ENCODE assay signal across 9 mouse cellular contexts in genomic region chr7:16296146-16296545, GRCm38 (mm10). TPM values are rescaled to one million over a fixed set of nuclear protein-coding genes. Genes with fewer than 3 reads are reported as not detected.
DNase-seq lines count a peak whose midpoint lies in the region; ATAC-seq and TF ChIP-seq lines count a peak whose summit lies in the region.
"Had no signal": no experiment of that assay in that cellular context is flagged by ENCODE, and none has a peak within 500 bp of the region (broad histone marks: within the 10 kb centered on the region; RNA-seq: fewer than 3 reads in every experiment).

No protein-coding gene starts in this region.

- intact Hi-C loops in left cerebral cortex, postnatal 14 days (cut with DNase I) = loop anchor here (10.0 kb wide), 2 partner anchors 169 to 319 kb away; partner anchors contain the start of gene Arhgap35

- no peaks in the 10 kb centered on the region for H3K9me3 ChIP-seq in hindbrain, embryonic 10.5 days
- H3K9me3 ChIP-seq in hindbrain, embryonic 11.5 days (ENCODE audit: control insufficient read depth, low read length) = no peaks in the 10 kb centered on the region
- H3K9me3 ChIP-seq in MEL (replicated peaks; ENCODE audit: insufficient read depth, low read length) = no peaks in the 10 kb centered on the region
- peaks cover 4% of the 10 kb centered on the region; the same call in 1 of the 2 replicates for H3K9me3 ChIP-seq in erythroblast, embryonic 14.5 days (ENCODE audit: control insufficient read depth, low read length)
- no peaks in the 10 kb centered on the region for H3K9me3 ChIP-seq in liver, postnatal 0 days (ENCODE audit: low read length)

- TF ChIP-seq POLR2A in MEL (IDR thresholded peaks at IDR 0.05; ENCODE audit: control insufficient read depth in 1 of 2, insufficient read depth in 1 of 2, low read depth in 1 of 2, low read length in 2 of 2, poor library complexity in 1 of 2) = 0 out of 4 replicates have a peak, but pooled peaks of 1 of the 2 experiments have one; percentile 30

- no peak for DNase-seq in hindbrain, embryonic 10.5 days (ENCODE audit: low spot score)
- DNase-seq in hindbrain, embryonic 11.5 days (ENCODE audit: low spot score) = no peak
- peak; percentile 74 for DNase-seq in MEL (ENCODE audit: low read depth, low spot score)
- DNase-seq in liver, postnatal 0 days = peak; percentile 21
- no peak for DNase-seq in T-cell, adult 2 months (ENCODE audit: low spot score)
- DNase-seq in left cerebral cortex, postnatal 14 days (ENCODE audit: low spot score in 2 of 2) = no peak
- no peak for DNase-seq in adrenal gland, postnatal 14 days

- no peaks in the 10 kb centered on the region for H3K36me3 ChIP-seq in hindbrain, embryonic 10.5 days
- no peaks in the 10 kb centered on the region for H3K36me3 ChIP-seq in hindbrain, embryonic 11.5 days (ENCODE audit: control insufficient read depth, insufficient read depth, low read length)
- H3K36me3 ChIP-seq in MEL (ENCODE audit: control insufficient read depth in 1 of 2, insufficient read depth in 2 of 2, low read length in 2 of 2) = peaks cover 0 to 10% of the 10 kb centered on the region in 2 experiments; a peak in 2 of 4 replicates
- H3K36me3 ChIP-seq in erythroblast, embryonic 14.5 days (ENCODE audit: control insufficient read depth) = no peaks in the 10 kb centered on the region
- no peaks in the 10 kb centered on the region for H3K36me3 ChIP-seq in liver, postnatal 0 days (replicated peaks; ENCODE audit: insufficient read depth, low read length)

- H3K4me1 ChIP-seq in hindbrain, embryonic 10.5 days (replicated peaks) = peaks cover 46% of the 10 kb centered on the region
- H3K4me1 ChIP-seq in hindbrain, embryonic 11.5 days (replicated peaks; ENCODE audit: control insufficient read depth, insufficient read depth, low read length) = peaks cover 6% of the 10 kb centered on the region
- peaks cover 0 to 15% of the 10 kb centered on the region in 2 experiments; a peak in 2 of 4 replicates for H3K4me1 ChIP-seq in MEL (ENCODE audit: control insufficient read depth in 1 of 2, insufficient read depth in 2 of 2, low read length in 2 of 2)
- H3K4me1 ChIP-seq in erythroblast, embryonic 14.5 days (ENCODE audit: control insufficient read depth) = peaks cover 52% of the 10 kb centered on the region
- H3K4me1 ChIP-seq in liver, postnatal 0 days (ENCODE audit: insufficient read depth) = peaks cover 22% of the 10 kb centered on the region

- no peak overlapping the region for H3K9ac ChIP-seq in hindbrain, embryonic 11.5 days (ENCODE audit: low read depth, low read length)
- H3K9ac ChIP-seq in MEL (ENCODE audit: control insufficient read depth, low read depth, low read length, poor library complexity, severe bottlenecking) = peak overlapping the region; percentile 98
- H3K9ac ChIP-seq in liver, postnatal 0 days (replicated peaks) = no peak overlapping the region

- ATAC-seq in hindbrain, embryonic 11.5 days (ENCODE audit: low FRiP score) = no peak
- peak; percentile 6 for ATAC-seq in liver, postnatal 0 days

- peaks cover 1% of the 10 kb centered on the region; the same call in 1 of the 2 replicates for H3K79me2 ChIP-seq in MEL (ENCODE audit: control insufficient read depth, insufficient read depth, low read length, poor library complexity)

- no peak for TF ChIP-seq RAD21 in MEL (IDR thresholded peaks at IDR 0.05; ENCODE audit: low read depth, low read length)

- no peak overlapping the region for H3K27ac ChIP-seq in hindbrain, embryonic 10.5 days
- H3K27ac ChIP-seq in hindbrain, embryonic 11.5 days (ENCODE audit: low read depth, low read length) = no peak overlapping the region
- H3K27ac ChIP-seq in MEL (ENCODE audit: control insufficient read depth, low read depth, low read length) = peak overlapping the region; percentile 100
- H3K27ac ChIP-seq in liver, postnatal 0 days (ENCODE audit: low read depth) = peak overlapping the region; percentile 94

- WGBS in hindbrain, embryonic 10.5 days = 36% methylated on average over 2 of the region's 2 CpGs
- WGBS in hindbrain, embryonic 11.5 days = 34% methylated on average over 2 of the region's 2 CpGs
- WGBS in liver, postnatal 0 days (ENCODE audit: insufficient replicate concordance) = 22% methylated on average over 2 of the region's 2 CpGs

- TF ChIP-seq EP300 in MEL (IDR thresholded peaks at IDR 0.05; ENCODE audit: low read depth in 1 of 2, low read length in 2 of 2) = peak in 1 of 2 experiments; percentile 44; a peak in 1 of 4 replicates
- no peak for TF ChIP-seq EP300 in liver, postnatal 0 days (IDR thresholded peaks at IDR 0.05; ENCODE audit: low read depth)

- TF ChIP-seq CTCF in MEL (IDR thresholded peaks at IDR 0.05 in 2 of 3, conservative IDR thresholded peaks at IDR 0.05 in 1 of 3; ENCODE audit: control insufficient read depth in 1 of 3, insufficient read depth in 1 of 3, low read depth in 2 of 3, low read length in 3 of 3, poor library complexity in 1 of 3, severe bottlenecking in 1 of 3) = no peak
- TF ChIP-seq CTCF in liver, postnatal 0 days (IDR thresholded peaks at IDR 0.05; ENCODE audit: low read depth) = no peak

- H3K27me3 ChIP-seq in hindbrain, embryonic 10.5 days (ENCODE audit: insufficient read depth, poor library complexity, severe bottlenecking) = peaks cover 12% of the 10 kb centered on the region
- H3K27me3 ChIP-seq in hindbrain, embryonic 11.5 days (ENCODE audit: control insufficient read depth, insufficient read depth, low read length) = no peaks in the 10 kb centered on the region
- H3K27me3 ChIP-seq in MEL (ENCODE audit: control insufficient read depth in 1 of 2, insufficient read depth in 2 of 2, low read length in 2 of 2) = no peaks in the 10 kb centered on the region
- H3K27me3 ChIP-seq in erythroblast, embryonic 14.5 days (ENCODE audit: control insufficient read depth) = peaks cover 40% of the 10 kb centered on the region
- H3K27me3 ChIP-seq in liver, postnatal 0 days (ENCODE audit: insufficient read depth, low read length) = peaks cover 14% of the 10 kb centered on the region

- peak overlapping the region; percentile 53 for H3K4me3 ChIP-seq in hindbrain, embryonic 10.5 days
- no peak overlapping the region for H3K4me3 ChIP-seq in hindbrain, embryonic 11.5 days (ENCODE audit: low read depth, low read length)
- H3K4me3 ChIP-seq in MEL (ENCODE audit: control insufficient read depth in 1 of 2, insufficient read depth in 1 of 2, low read depth in 2 of 2, low read length in 2 of 2) = peak overlapping the region; percentile 45; a peak in 2 of 4 replicates
- H3K4me3 ChIP-seq in erythroblast, embryonic 14.5 days (replicated peaks) = peak overlapping the region; percentile 69
- no peak overlapping the region; the same call in 1 of the 2 replicates for H3K4me3 ChIP-seq in liver, postnatal 0 days (ENCODE audit: low read depth, low read length)

- H3K4me2 ChIP-seq in hindbrain, embryonic 11.5 days (replicated peaks; ENCODE audit: low read depth, low read length) = no peak overlapping the region
- peak overlapping the region; percentile 77 for H3K4me2 ChIP-seq in liver, postnatal 0 days (ENCODE audit: low read depth, low read length)

RNA-seq across cellular contexts. Expression of gene Ccdc9, which starts 9.6 kb away (rescaled TPM):
- 32.2 and 37.4 TPM in 2 replicates for polyA plus RNA-seq in hindbrain, embryonic 10.5 days (2016; fragmentation: Nextera tagmentation; extraction: Ambion mirVana)
- 18.2 and 19.2 TPM in 2 replicates for polyA plus RNA-seq in hindbrain, embryonic 11.5 days (2014; fragmentation: Nextera tagmentation; extraction: Ambion mirVana)
- 57.4 and 63.6 TPM in 2 replicates for total RNA-seq in MEL (2012; rRNA removed)
- 10 to 100 TPM in 1 of 2 experiments, not detected in 1; 97.1 TPM for polyA plus RNA-seq in MEL (2012; ENCODE audit: insufficient read depth in 1 of 2, insufficient read length in 2 of 2, low read depth in 1 of 2, low replicate concordance in 2 of 2, missing spikeins in 1 of 2)
- polyA plus RNA-seq in erythroblast, embryonic 14.5 days (2012) = 6.3 and 7.0 TPM in 2 replicates
- polyA plus RNA-seq in liver, postnatal 0 days (2015; fragmentation: Nextera tagmentation; extraction: Ambion mirVana) = 5.7 and 8.8 TPM in 2 replicates
- total RNA-seq in left cerebral cortex, postnatal 14 days (2021) = 10 to 100 TPM; 85.2 to 87.3 TPM
- total RNA-seq in adrenal gland, postnatal 14 days (2021) = 68.1 and 75.4 TPM in 2 replicates

RNA-seq across cellular contexts. Expression of gene Bbc3, which starts 12.0 kb away (rescaled TPM):
- 17.6 and 19.1 TPM in 2 replicates for polyA plus RNA-seq in hindbrain, embryonic 10.5 days (2016; fragmentation: Nextera tagmentation; extraction: Ambion mirVana)
- 6.4 and 8.1 TPM in 2 replicates for polyA plus RNA-seq in hindbrain, embryonic 11.5 days (2014; fragmentation: Nextera tagmentation; extraction: Ambion mirVana)
- total RNA-seq in MEL (2012; rRNA removed) = 2.9 and 4.4 TPM in 2 replicates
- 1 to 10 TPM in 1 of 2 experiments, not detected in 1; 9.3 TPM for polyA plus RNA-seq in MEL (2012; ENCODE audit: insufficient read depth in 1 of 2, insufficient read length in 2 of 2, low read depth in 1 of 2, low replicate concordance in 2 of 2, missing spikeins in 1 of 2)
- 63.0 and 92.9 TPM in 2 replicates for polyA plus RNA-seq in erythroblast, embryonic 14.5 days (2012)
- polyA plus RNA-seq in liver, postnatal 0 days (2015; fragmentation: Nextera tagmentation; extraction: Ambion mirVana) = 3.7 and 4.1 TPM in 2 replicates
- total RNA-seq in left cerebral cortex, postnatal 14 days (2021) = 10 to 100 TPM; 22.3 to 23.0 TPM
- total RNA-seq in adrenal gland, postnatal 14 days (2021) = 5.8 and 11.6 TPM in 2 replicates

RNA-seq across cellular contexts. Expression of gene Inafm1, which starts 22.7 kb away (rescaled TPM):
- polyA plus RNA-seq in hindbrain, embryonic 10.5 days (2016; fragmentation: Nextera tagmentation; extraction: Ambion mirVana) = 7.7 and 13.0 TPM in 2 replicates
- polyA plus RNA-seq in hindbrain, embryonic 11.5 days (2014; fragmentation: Nextera tagmentation; extraction: Ambion mirVana) = 11.0 and 13.8 TPM in 2 replicates
- 38.0 and 50.7 TPM in 2 replicates for total RNA-seq in MEL (2012; rRNA removed)
- 10 to 100 TPM in 1 of 2 experiments, not detected in 1; 87.6 TPM for polyA plus RNA-seq in MEL (2012; ENCODE audit: insufficient read depth in 1 of 2, insufficient read length in 2 of 2, low read depth in 1 of 2, low replicate concordance in 2 of 2, missing spikeins in 1 of 2)
- polyA plus RNA-seq in erythroblast, embryonic 14.5 days (2012) = 7.8 and 7.9 TPM in 2 replicates
- polyA plus RNA-seq in liver, postnatal 0 days (2015; fragmentation: Nextera tagmentation; extraction: Ambion mirVana) = 7.5 and 8.4 TPM in 2 replicates
- total RNA-seq in left cerebral cortex, postnatal 14 days (2021) = 10 to 100 TPM; 30.3 to 30.8 TPM
- 16.6 and 21.1 TPM in 2 replicates for total RNA-seq in adrenal gland, postnatal 14 days (2021)

RNA-seq across cellular contexts. Expression of gene C5ar1, which starts 36.8 kb away (rescaled TPM):
- 0.96 and 0.97 TPM in 2 replicates for polyA plus RNA-seq in hindbrain, embryonic 10.5 days (2016; fragmentation: Nextera tagmentation; extraction: Ambion mirVana)
- polyA plus RNA-seq in hindbrain, embryonic 11.5 days (2014; fragmentation: Nextera tagmentation; extraction: Ambion mirVana) = 0.46 and 1.3 TPM in 2 replicates
- not detected in 2 replicates for total RNA-seq in MEL (2012; rRNA removed)
- not detected for polyA plus RNA-seq in MEL (2012; ENCODE audit: insufficient read depth in 1 of 2, insufficient read length in 2 of 2, low read depth in 1 of 2, low replicate concordance in 2 of 2, missing spikeins in 1 of 2)
- 0.02 TPM in 1 of 2 replicates, not detected in the other for polyA plus RNA-seq in erythroblast, embryonic 14.5 days (2012)
- 5.5 and 6.9 TPM in 2 replicates for polyA plus RNA-seq in liver, postnatal 0 days (2015; fragmentation: Nextera tagmentation; extraction: Ambion mirVana)
- total RNA-seq in left cerebral cortex, postnatal 14 days (2021) = 1 to 10 TPM in 1 of 2 experiments, under 1 TPM in 1; 0.70 to 1.7 TPM
- total RNA-seq in adrenal gland, postnatal 14 days (2021) = 3.3 and 5.5 TPM in 2 replicates
- polyA plus RNA-seq: activated CD4-positive, CD25-positive, alpha-beta regulatory T cell, adult 4 months had no signal

RNA-seq across cellular contexts. Expression of gene C5ar2, which starts 52.2 kb away (rescaled TPM):
- 0.05 TPM in 1 of 2 replicates, not detected in the other for polyA plus RNA-seq in hindbrain, embryonic 10.5 days (2016; fragmentation: Nextera tagmentation; extraction: Ambion mirVana)
- 0.04 and 0.11 TPM in 2 replicates for polyA plus RNA-seq in hindbrain, embryonic 11.5 days (2014; fragmentation: Nextera tagmentation; extraction: Ambion mirVana)
- total RNA-seq in MEL (2012; rRNA removed) = 0.92 and 1.7 TPM in 2 replicates
- polyA plus RNA-seq in MEL (2012; ENCODE audit: insufficient read depth in 1 of 2, insufficient read length in 2 of 2, low read depth in 1 of 2, low replicate concordance in 2 of 2, missing spikeins in 1 of 2) = under 1 TPM in 1 of 2 experiments, not detected in 1; 0.49 TPM
- 0.02 and 0.04 TPM in 2 replicates for polyA plus RNA-seq in erythroblast, embryonic 14.5 days (2012)
- 0.92 and 1.2 TPM in 2 replicates for polyA plus RNA-seq in liver, postnatal 0 days (2015; fragmentation: Nextera tagmentation; extraction: Ambion mirVana)
- under 1 TPM; 0.51 to 0.59 TPM for total RNA-seq in left cerebral cortex, postnatal 14 days (2021)
- total RNA-seq in adrenal gland, postnatal 14 days (2021) = 0.37 and 0.75 TPM in 2 replicates
- polyA plus RNA-seq: activated CD4-positive, CD25-positive, alpha-beta regulatory T cell, adult 4 months had no signal

Comparison
In these comparisons a context has a peak if more than half of its experiments do, and no peak if none do; other contexts are left out.
1. H3K4me3 ChIP-seq: peak in hindbrain, embryonic 10.5 days (single experiment), MEL (2 of 2) and erythroblast, embryonic 14.5 days (single experiment); none in hindbrain, embryonic 11.5 days (single experiment) and liver, postnatal 0 days (single experiment).
2. DNase-seq: peak in MEL (single experiment) and liver, postnatal 0 days (single experiment); none in hindbrain, embryonic 10.5 days (single experiment), hindbrain, embryonic 11.5 days (single experiment), T-cell, adult 2 months (single experiment), left cerebral cortex, postnatal 14 days (0 of 2) and adrenal gland, postnatal 14 days (single experiment).
3. H3K27ac ChIP-seq: peak in MEL (single experiment) and liver, postnatal 0 days (single experiment); none in hindbrain, embryonic 10.5 days (single experiment) and hindbrain, embryonic 11.5 days (single experiment).